Mouse (Mus musculus): ENCODE measurements around the gene Tnrc6b. TPM values are rescaled to one million over a fixed set of nuclear protein-coding genes. Genes with fewer than 3 reads are reported as not detected.
"Not testable (repeated sequence)": the region's sequence is repeated elsewhere in the genome, so short reads cannot be mapped to it uniquely, and the experiment has no call there.

Tnrc6b gene
- polyA plus RNA-seq, 1 experiment = 8.9 TPM

DNA sequence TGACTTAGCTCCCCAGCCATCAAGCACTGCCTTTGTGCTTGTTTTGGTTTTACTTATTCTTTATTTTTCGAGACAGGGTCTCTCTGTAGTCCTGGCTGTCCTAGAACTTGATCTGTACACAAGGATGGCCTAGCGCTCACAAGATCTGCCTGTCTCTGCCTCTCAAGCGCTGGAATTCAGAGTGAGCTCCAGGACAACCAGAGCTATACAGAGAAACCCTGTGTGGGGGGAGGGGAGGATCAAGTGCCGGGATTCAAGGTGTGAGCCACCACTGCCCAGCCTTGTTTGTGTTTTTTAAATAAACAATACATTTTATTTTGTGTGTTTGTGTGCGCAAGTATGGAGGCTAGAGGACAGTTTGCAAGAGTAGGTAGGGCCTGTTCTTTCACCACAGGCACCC is 141.0 kb downstream of the Tnrc6b start:
- Histone ChIP-seq H3K4me3 (no peak overlapping the region), H3K27me3 (ENCODE audit: control insufficient read depth, insufficient read depth, insufficient read length) (no peaks in the 10 kb centered on the region), H3K36me3 (ENCODE audit: control insufficient read depth, insufficient read depth) (no peaks in the 10 kb centered on the region), H3K4me2 (ENCODE audit: low read depth) (no peak overlapping the region), H3ac (ENCODE audit: control insufficient read depth, insufficient read length) (no peak overlapping the region), H3K79me2 (ENCODE audit: control insufficient read depth, insufficient read depth) (peaks cover 75% of the 10 kb centered on the region)
- no peak for TF ChIP-seq TCF3 (IDR thresholded peaks at IDR 0.05; ENCODE audit: insufficient read length, low read depth)
- no peak for TF ChIP-seq SRF (IDR thresholded peaks at IDR 0.05; ENCODE audit: control insufficient read depth, insufficient read length, low read depth)
- no peak for TF ChIP-seq POLR2A (IDR thresholded peaks at IDR 0.05; ENCODE audit: insufficient read length, low read depth)
- TF ChIP-seq MYOG (IDR thresholded peaks at IDR 0.05; ENCODE audit: control insufficient read depth in 1 of 3, insufficient read depth in 1 of 3, insufficient read length in 2 of 3, low read depth in 2 of 3) = no peak
- TF ChIP-seq MAX (IDR thresholded peaks at IDR 0.05; ENCODE audit: low read depth) = no peak
- TF ChIP-seq POLR2AphosphoS2 (IDR thresholded peaks at IDR 0.05; ENCODE audit: insufficient read length, low read depth) = no peak
- TF ChIP-seq CEBPB (IDR thresholded peaks at IDR 0.05; ENCODE audit: insufficient read depth, poor library complexity, severe bottlenecking) = no peak
- TF ChIP-seq TCF12 (IDR thresholded peaks at IDR 0.05; ENCODE audit: insufficient read depth, poor library complexity, severe bottlenecking) = no peak
- no peak for TF ChIP-seq MYOD1 (IDR thresholded peaks at IDR 0.05; ENCODE audit: control insufficient read depth in 1 of 3, insufficient read length in 2 of 3, low read depth in 2 of 3)
- no peak for TF ChIP-seq REST (IDR thresholded peaks at IDR 0.05; ENCODE audit: insufficient read depth, insufficient read length)

DNA sequence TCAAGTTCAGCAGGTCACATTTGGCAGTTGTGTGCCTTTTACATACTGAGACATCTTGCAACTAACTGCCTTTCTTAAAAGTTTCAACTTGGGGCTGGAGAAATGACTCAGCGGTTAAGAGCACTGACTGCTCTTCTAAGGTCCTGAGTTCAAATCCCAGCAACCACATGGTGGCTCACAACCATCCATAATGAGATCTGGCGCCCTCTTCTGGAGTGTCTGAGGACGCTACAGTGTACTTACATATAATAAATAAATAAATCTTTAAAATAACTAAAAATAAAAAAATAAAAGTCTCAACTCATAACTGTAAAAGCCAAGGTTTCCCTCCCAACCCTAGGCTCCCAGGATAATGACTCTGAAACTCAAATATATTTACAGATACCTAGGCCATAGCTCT is 141.4 kb downstream of the Tnrc6b start:
- not testable (repeated sequence) for H3ac ChIP-seq (ENCODE audit: control insufficient read depth, insufficient read length); H3K36me3 ChIP-seq (ENCODE audit: control insufficient read depth, insufficient read depth); H3K4me3 ChIP-seq; H3K4me2 ChIP-seq (ENCODE audit: low read depth); H3K27me3 ChIP-seq (ENCODE audit: control insufficient read depth, insufficient read depth, insufficient read length)
- H3K79me2 ChIP-seq (ENCODE audit: control insufficient read depth, insufficient read depth) = peaks cover 75% of the 10 kb centered on the region

DNA sequence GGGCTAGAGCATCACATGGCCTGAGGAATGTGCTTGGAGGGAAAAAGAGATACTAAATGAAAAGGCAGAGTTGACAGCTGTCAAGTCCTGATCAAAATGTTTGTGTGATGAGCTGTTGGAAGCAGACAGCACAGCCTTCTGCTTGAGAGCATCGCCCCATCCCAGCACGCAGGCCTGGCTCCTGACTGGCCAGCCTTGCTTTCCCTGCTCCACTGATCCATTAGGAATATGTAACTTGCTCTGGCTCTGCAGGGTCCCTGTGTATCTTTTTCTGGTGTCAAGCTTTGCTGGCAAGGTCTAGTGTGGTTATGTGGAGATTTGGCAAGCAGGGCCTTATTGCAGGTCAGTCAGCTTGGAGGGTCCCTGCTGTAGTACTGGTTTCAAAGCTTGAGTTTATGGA is 148.3 kb downstream of the Tnrc6b start:
- Histone ChIP-seq H3K4me2 (ENCODE audit: low read depth) (no peak overlapping the region), H3K79me2 (ENCODE audit: control insufficient read depth, insufficient read depth) (peaks cover 26% of the 10 kb centered on the region), H3K36me3 (ENCODE audit: control insufficient read depth, insufficient read depth) (peaks cover 4% of the 10 kb centered on the region), H3K27me3 (ENCODE audit: control insufficient read depth, insufficient read depth, insufficient read length) (no peaks in the 10 kb centered on the region), H3ac (ENCODE audit: control insufficient read depth, insufficient read length) (no peak overlapping the region), H3K4me3 (no peak overlapping the region)
- TF ChIP-seq POLR2A (IDR thresholded peaks at IDR 0.05; ENCODE audit: insufficient read length, low read depth) (no peak), SRF (IDR thresholded peaks at IDR 0.05; ENCODE audit: control insufficient read depth, insufficient read length, low read depth) (no peak), MYOG (IDR thresholded peaks at IDR 0.05; ENCODE audit: control insufficient read depth in 1 of 3, insufficient read depth in 1 of 3, insufficient read length in 2 of 3, low read depth in 2 of 3) (no peak), CEBPB (IDR thresholded peaks at IDR 0.05; ENCODE audit: insufficient read depth, poor library complexity, severe bottlenecking) (no peak), TCF3 (IDR thresholded peaks at IDR 0.05; ENCODE audit: insufficient read length, low read depth) (no peak), POLR2AphosphoS2 (IDR thresholded peaks at IDR 0.05; ENCODE audit: insufficient read length, low read depth) (no peak), MYOD1 (IDR thresholded peaks at IDR 0.05; ENCODE audit: control insufficient read depth in 1 of 3, insufficient read length in 2 of 3, low read depth in 2 of 3) (no peak), MAX (IDR thresholded peaks at IDR 0.05; ENCODE audit: low read depth) (no peak)

DNA sequence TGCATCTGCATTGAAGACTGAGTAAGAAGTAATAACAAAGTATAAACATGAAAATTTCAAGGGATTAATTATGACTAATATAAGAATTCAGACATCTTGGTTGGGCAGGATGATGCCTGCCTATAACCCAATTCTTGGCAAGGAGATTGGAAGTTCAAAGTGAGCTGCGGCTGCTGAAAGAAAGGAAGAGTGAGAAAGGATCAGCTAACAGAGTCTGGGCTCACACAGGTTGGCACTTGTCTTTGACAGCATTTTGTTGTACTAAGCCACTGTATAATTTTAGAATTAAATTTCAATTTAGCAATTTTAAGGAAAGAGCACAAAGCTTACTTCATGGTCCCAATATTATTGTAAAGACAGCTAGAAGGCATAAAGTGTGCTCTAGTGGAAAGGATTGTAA is 150.2 kb downstream of the Tnrc6b start:
- no peaks in the 10 kb centered on the region for H3K27me3 ChIP-seq (ENCODE audit: control insufficient read depth, insufficient read depth, insufficient read length)
- H3K4me3 ChIP-seq = no peak overlapping the region
- peaks cover 20% of the 10 kb centered on the region for H3K79me2 ChIP-seq (ENCODE audit: control insufficient read depth, insufficient read depth)
- TF ChIP-seq POLR2A (IDR thresholded peaks at IDR 0.05; ENCODE audit: insufficient read length, low read depth) (no peak), USF1 (IDR thresholded peaks at IDR 0.05; ENCODE audit: low read depth) (no peak), CEBPB (IDR thresholded peaks at IDR 0.05; ENCODE audit: insufficient read depth, poor library complexity, severe bottlenecking) (0 out of 2 replicates have a peak, but pooled peaks have one; percentile 1)
- H3ac ChIP-seq (ENCODE audit: control insufficient read depth, insufficient read length) = no peak overlapping the region
- no peak overlapping the region for H3K4me2 ChIP-seq (ENCODE audit: low read depth)
- peaks cover 7% of the 10 kb centered on the region for H3K36me3 ChIP-seq (ENCODE audit: control insufficient read depth, insufficient read depth)

DNA sequence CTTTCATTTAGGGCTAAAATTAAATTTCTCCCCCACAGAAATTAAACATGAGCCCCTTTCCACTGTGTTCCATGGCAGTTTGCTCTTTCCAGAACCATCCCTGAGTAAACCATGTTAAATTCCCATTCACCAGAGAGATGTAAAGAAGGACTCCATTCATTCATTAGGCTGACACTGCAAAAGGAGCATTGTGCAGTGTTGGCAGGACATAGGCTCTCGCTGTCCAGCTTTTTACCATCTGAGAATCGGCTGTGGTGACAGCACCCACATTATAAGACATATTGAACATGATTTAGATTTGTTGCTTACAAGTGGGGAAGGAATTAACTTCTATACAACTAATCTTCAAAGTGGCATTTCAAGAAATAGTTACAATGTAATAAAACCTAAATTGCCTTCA is 150.9 kb downstream of the Tnrc6b start:
- TF ChIP-seq POLR2AphosphoS2 (IDR thresholded peaks at IDR 0.05; ENCODE audit: insufficient read length, low read depth) (no peak), TCF12 (IDR thresholded peaks at IDR 0.05; ENCODE audit: insufficient read depth, poor library complexity, severe bottlenecking) (no peak), SRF (IDR thresholded peaks at IDR 0.05; ENCODE audit: control insufficient read depth, insufficient read length, low read depth) (no peak), MAX (IDR thresholded peaks at IDR 0.05; ENCODE audit: low read depth) (no peak), USF1 (IDR thresholded peaks at IDR 0.05; ENCODE audit: low read depth) (no peak), POLR2A (IDR thresholded peaks at IDR 0.05; ENCODE audit: insufficient read length, low read depth) (no peak), TCF3 (IDR thresholded peaks at IDR 0.05; ENCODE audit: insufficient read length, low read depth) (no peak), CEBPB (IDR thresholded peaks at IDR 0.05; ENCODE audit: insufficient read depth, poor library complexity, severe bottlenecking) (no peak), REST (IDR thresholded peaks at IDR 0.05; ENCODE audit: insufficient read depth, insufficient read length) (no peak), MYOG (IDR thresholded peaks at IDR 0.05; ENCODE audit: control insufficient read depth in 1 of 3, insufficient read depth in 1 of 3, insufficient read length in 2 of 3, low read depth in 2 of 3) (no peak), E2F4 (IDR thresholded peaks at IDR 0.05; ENCODE audit: insufficient read depth) (no peak), MYOD1 (IDR thresholded peaks at IDR 0.05; ENCODE audit: control insufficient read depth in 1 of 3, insufficient read length in 2 of 3, low read depth in 2 of 3) (no peak)
- peaks cover 13% of the 10 kb centered on the region for H3K79me2 ChIP-seq (ENCODE audit: control insufficient read depth, insufficient read depth)
- no peak overlapping the region for H3ac ChIP-seq (ENCODE audit: control insufficient read depth, insufficient read length)
- H3K36me3 ChIP-seq (ENCODE audit: control insufficient read depth, insufficient read depth) = peaks cover 11% of the 10 kb centered on the region
- no peak overlapping the region for H3K4me2 ChIP-seq (ENCODE audit: low read depth)
- no peak overlapping the region for H3K4me3 ChIP-seq
- H3K27me3 ChIP-seq (ENCODE audit: control insufficient read depth, insufficient read depth, insufficient read length) = no peaks in the 10 kb centered on the region

DNA sequence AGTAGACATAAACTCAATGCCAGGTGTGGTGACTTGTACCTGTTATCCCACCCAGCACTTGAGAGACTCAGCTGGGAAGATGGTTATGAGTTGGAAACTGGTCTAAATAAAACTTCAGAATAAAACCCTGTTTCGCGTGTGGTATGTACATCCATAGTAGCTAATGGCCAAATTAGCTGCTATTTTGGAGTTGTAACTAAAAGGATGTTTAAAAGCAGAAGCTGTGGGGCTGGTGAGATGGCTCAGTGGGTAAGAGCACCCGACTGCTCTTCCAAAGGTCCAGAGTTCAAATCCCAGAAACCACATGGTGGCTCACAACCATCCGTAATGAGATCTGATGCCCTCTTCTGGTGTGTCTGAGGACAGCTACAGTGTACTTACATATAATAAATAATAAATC is 157.5 kb downstream of the Tnrc6b start:
- H3K79me2 ChIP-seq (ENCODE audit: control insufficient read depth, insufficient read depth); H3K4me3 ChIP-seq; H3K4me2 ChIP-seq (ENCODE audit: low read depth); H3ac ChIP-seq (ENCODE audit: control insufficient read depth, insufficient read length); H3K27me3 ChIP-seq (ENCODE audit: control insufficient read depth, insufficient read depth, insufficient read length): not testable (repeated sequence)
- peaks cover 12% of the 10 kb centered on the region for H3K36me3 ChIP-seq (ENCODE audit: control insufficient read depth, insufficient read depth)
